Mouse (Mus musculus) embryonic facial prominence, embryonic 12.5 days (tissue): ENCODE data around the gene Morc2a. TPM values are rescaled to one million over a fixed set of nuclear protein-coding genes. Genes with fewer than 3 reads are reported as not detected.

Source experiments
- ATAC-seq: fragments of 200-750 bp; cut with Nextera tagmentation; 2 replicates; pipeline ENCODE4 v1.8.0; 2017; ENCODE audit not compliant: insufficient number of reproducible peaks, insufficient read depth, low FRiP score, low TSS enrichment
- H3K27ac ChIP-seq: fragments of 300-500 bp; sonication (generic); 2 replicates; pipeline ENCODE4 v1.5.1; 2016; ENCODE audit warnings: mild to moderate bottlenecking
- H3K27me3 ChIP-seq: fragments of 300-500 bp; sonication (generic); 2 replicates; pipeline ENCODE4 v1.6.1; 2016; ENCODE audit warnings: mild to moderate bottlenecking, moderate library complexity
- H3K36me3 ChIP-seq: fragments of 300-500 bp; sonication (generic); 2 replicates; pipeline ENCODE4 v1.6.1; 2016; ENCODE audit warnings: mild to moderate bottlenecking
- H3K4me1 ChIP-seq: fragments of 300-500 bp; sonication (generic); 2 replicates; pipeline ENCODE4 v1.6.1; 2016
- H3K4me2 ChIP-seq: fragments of 300-500 bp; sonication (generic); replicated peaks from 2 replicates; pipeline ENCODE4 v1.6.1; 2016; ENCODE audit warnings: mild to moderate bottlenecking, moderate library complexity
- H3K4me3 ChIP-seq: fragments of 300-500 bp; sonication (generic); 2 replicates; pipeline ENCODE4 v1.5.1; 2016; ENCODE audit warnings: mild to moderate bottlenecking
- H3K9ac ChIP-seq: fragments of 300-500 bp; sonication (generic); 2 replicates; pipeline ENCODE4 v1.6.1; 2016; ENCODE audit warnings: mild to moderate bottlenecking, moderate library complexity
- H3K9me3 ChIP-seq: fragments of 300-500 bp; sonication (generic); 2 replicates; pipeline ENCODE4 v1.6.1; 2016; ENCODE audit warnings: mild to moderate bottlenecking, moderate library complexity
- WGBS: fragments of 180-500 bp; shearing (Covaris S2); methylation state at CpG from one replicate; pipeline ENCODE4 v1.1.7; 2016; 5-methylcytosine and 5-hydroxymethylcytosine counted together
- polyA plus RNA-seq: library from polyadenylated mRNA; unstranded; fragments of >200 nt; fragmentation: Nextera tagmentation; extraction: Ambion mirVana; gene quantifications from 2 replicates; pipeline ENCODE4 v1.2.1, GENCODE M21; 2016

Gene Morc2a
- polyA plus RNA-seq, 1 experiment from 2014 or later = 49.1 TPM

GRCm38 (mm10) chr11:3716662-3717061, 67.7 kb downstream of the Morc2a start:
- no peaks in the 10 kb centered on the region for H3K36me3 ChIP-seq
- H3K27me3 ChIP-seq = no peaks in the 10 kb centered on the region
- no peak overlapping the region for H3K4me3 ChIP-seq
- no peaks in the 10 kb centered on the region for H3K9me3 ChIP-seq
- H3K27ac ChIP-seq = no peak overlapping the region
- no peak for ATAC-seq
- H3K9ac ChIP-seq = no peak overlapping the region
- no peak overlapping the region for H3K4me2 ChIP-seq
- H3K4me1 ChIP-seq = no peaks in the 10 kb centered on the region
- WGBS = 85% methylated on average over 6 of the region's 6 CpGs

DNA sequence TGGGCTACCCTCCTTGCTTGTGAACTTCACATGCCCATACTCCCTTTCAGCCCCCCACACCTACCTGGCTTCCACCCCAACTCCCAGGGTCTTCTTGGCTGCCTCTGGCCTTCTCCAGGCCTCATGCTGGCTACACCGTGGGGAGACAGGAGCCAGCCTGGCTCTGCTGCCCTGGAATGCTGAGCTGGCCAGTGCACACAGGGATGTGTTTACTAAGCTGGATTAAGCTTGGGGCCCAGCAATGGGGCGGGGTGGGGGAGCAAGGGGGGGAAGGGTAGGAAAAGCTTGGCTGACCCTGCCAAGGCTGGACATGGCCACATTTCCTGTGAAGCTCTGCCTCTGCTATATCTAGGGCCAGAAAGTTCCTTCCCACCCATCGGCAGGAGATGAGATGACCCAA, 73.0 kb downstream of the Morc2a start:
- 48% methylated on average over 3 of the region's 3 CpGs for WGBS
- H3K27me3 ChIP-seq = no peaks in the 10 kb centered on the region
- H3K9ac ChIP-seq = no peak overlapping the region
- no peak overlapping the region for H3K4me2 ChIP-seq
- H3K36me3 ChIP-seq = no peaks in the 10 kb centered on the region
- no peak overlapping the region for H3K4me3 ChIP-seq
- no peak overlapping the region for H3K27ac ChIP-seq
- no peak for ATAC-seq
- H3K4me1 ChIP-seq = no peaks in the 10 kb centered on the region
- no peaks in the 10 kb centered on the region for H3K9me3 ChIP-seq

GRCm38 (mm10) chr11:3722861-3723260, 73.9 kb downstream of the Morc2a start:
- no peaks in the 10 kb centered on the region for H3K27me3 ChIP-seq
- 0 out of 2 replicates have a peak, but pooled peaks have one; percentile 10 for ATAC-seq
- no peaks in the 10 kb centered on the region for H3K9me3 ChIP-seq
- no peak overlapping the region for H3K4me2 ChIP-seq
- H3K4me1 ChIP-seq = no peaks in the 10 kb centered on the region
- H3K4me3 ChIP-seq = no peak overlapping the region
- no peak overlapping the region for H3K27ac ChIP-seq
- H3K9ac ChIP-seq = no peak overlapping the region
- WGBS = 66% methylated on average over 3 of the region's 3 CpGs
- H3K36me3 ChIP-seq = no peaks in the 10 kb centered on the region

- H3K36me3 ChIP-seq = no peaks in the 10 kb centered on the region
- H3K4me2 ChIP-seq = no peak overlapping the region
- 65% methylated on average over 4 of the region's 4 CpGs for WGBS
- no peak for ATAC-seq
- no peaks in the 10 kb centered on the region for H3K4me1 ChIP-seq
- H3K9ac ChIP-seq = no peak overlapping the region
- no peak overlapping the region for H3K4me3 ChIP-seq
- no peaks in the 10 kb centered on the region for H3K27me3 ChIP-seq
- no peaks in the 10 kb centered on the region for H3K9me3 ChIP-seq
- H3K27ac ChIP-seq = no peak overlapping the region
These were observed 74.9 kb downstream of the Morc2a start for GRCm38 (mm10) chr11:3723910-3724309.

DNA sequence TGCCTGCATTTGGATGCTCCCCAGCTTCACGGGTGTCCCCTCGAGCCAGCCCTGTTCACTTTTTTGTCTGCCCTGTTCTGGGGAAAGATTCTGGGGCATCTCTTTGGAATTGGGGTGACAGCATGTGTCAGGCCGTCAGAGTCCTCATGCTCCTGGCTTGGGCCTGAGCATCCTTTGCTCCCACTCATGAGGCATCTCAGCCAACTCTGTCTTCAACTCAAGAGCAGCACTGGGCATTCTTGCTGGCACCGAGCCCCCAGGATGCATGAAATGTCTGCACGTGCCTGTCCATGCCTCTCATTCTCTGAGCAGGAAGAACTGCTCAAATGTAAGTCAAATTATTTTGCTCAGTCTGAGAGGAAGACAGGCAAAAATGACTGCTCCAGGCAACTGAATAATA, 75.7 kb downstream of the Morc2a start:
- H3K9me3 ChIP-seq = no peaks in the 10 kb centered on the region
- H3K4me2 ChIP-seq = no peak overlapping the region
- H3K4me3 ChIP-seq = no peak overlapping the region
- WGBS = 68% methylated on average over 5 of the region's 5 CpGs
- no peak overlapping the region for H3K27ac ChIP-seq
- H3K27me3 ChIP-seq = no peaks in the 10 kb centered on the region
- H3K9ac ChIP-seq = no peak overlapping the region
- ATAC-seq = no peak
- H3K36me3 ChIP-seq = no peaks in the 10 kb centered on the region
- no peaks in the 10 kb centered on the region for H3K4me1 ChIP-seq

GRCm38 (mm10) chr11:3725331-3726054, 76.5 kb downstream of the Morc2a start:
- H3K27me3 ChIP-seq = no peaks in the 10 kb centered on the region
- no peak overlapping the region for H3K27ac ChIP-seq
- H3K4me1 ChIP-seq = no peaks in the 10 kb centered on the region
- H3K9me3 ChIP-seq = no peaks in the 10 kb centered on the region
- no peaks in the 10 kb centered on the region for H3K36me3 ChIP-seq
- no peak for ATAC-seq
- WGBS = 60% methylated on average over 10 of the region's 10 CpGs
- H3K4me3 ChIP-seq = no peak overlapping the region
- H3K4me2 ChIP-seq = no peak overlapping the region
- H3K9ac ChIP-seq = no peak overlapping the region

DNA sequence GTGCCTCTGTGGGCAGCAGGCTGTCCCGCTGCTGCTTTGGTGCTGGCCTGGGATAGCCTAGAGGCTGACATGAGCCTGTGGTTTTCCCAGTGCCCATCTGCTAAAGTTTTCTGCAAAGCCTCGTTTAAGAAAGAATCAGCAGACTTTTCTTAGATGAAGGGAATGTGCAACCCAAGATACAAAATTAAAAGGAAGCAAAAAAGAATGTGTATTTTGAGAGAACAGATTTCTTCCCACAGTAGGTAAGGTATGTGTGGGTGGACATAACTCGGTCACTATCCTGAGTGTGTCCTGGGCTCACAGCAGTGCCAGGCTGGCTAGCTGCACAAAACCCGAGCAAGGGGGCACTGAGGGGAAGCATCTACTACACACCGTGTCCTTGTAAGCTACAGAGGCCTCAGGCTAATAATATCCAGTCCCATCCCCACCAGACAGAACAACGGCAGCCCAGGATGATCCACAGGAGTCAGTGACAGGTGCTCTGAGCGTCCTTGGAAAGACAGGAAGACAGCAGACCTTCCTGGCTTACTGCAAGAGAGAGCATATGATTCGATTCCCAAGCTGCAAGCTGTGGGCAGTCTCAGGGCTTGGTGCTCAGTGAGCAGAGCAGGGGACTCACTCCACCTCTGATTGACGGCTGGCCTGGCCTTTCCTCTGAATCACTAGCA, 78.6 kb downstream of the Morc2a start:
- no peaks in the 10 kb centered on the region for H3K4me1 ChIP-seq
- no peak for ATAC-seq
- H3K4me3 ChIP-seq = no peak overlapping the region
- no peak overlapping the region for H3K4me2 ChIP-seq
- H3K9ac ChIP-seq = no peak overlapping the region
- H3K9me3 ChIP-seq = no peaks in the 10 kb centered on the region
- no peak overlapping the region for H3K27ac ChIP-seq
- no peaks in the 10 kb centered on the region for H3K36me3 ChIP-seq
- H3K27me3 ChIP-seq = no peaks in the 10 kb centered on the region
- WGBS = 59% methylated on average over 9 of the region's 9 CpGs

GRCm38 (mm10) chr11:3731469-3731868, 82.5 kb downstream of the Morc2a start:
- H3K27me3 ChIP-seq = no peaks in the 10 kb centered on the region
- H3K4me2 ChIP-seq = no peak overlapping the region
- 82% methylated on average over 4 of the region's 4 CpGs for WGBS
- no peak for ATAC-seq
- no peak overlapping the region for H3K4me3 ChIP-seq
- H3K9ac ChIP-seq = no peak overlapping the region
- H3K9me3 ChIP-seq = no peaks in the 10 kb centered on the region
- no peak overlapping the region for H3K27ac ChIP-seq
- no peaks in the 10 kb centered on the region for H3K36me3 ChIP-seq
- no peaks in the 10 kb centered on the region for H3K4me1 ChIP-seq

- WGBS = 74% methylated on average over 14 of the region's 14 CpGs
- Histone ChIP-seq H3K4me1 (no peaks in the 10 kb centered on the region), H3K4me2 (no peak overlapping the region), H3K4me3 (no peak overlapping the region), H3K9ac (no peak overlapping the region), H3K36me3 (no peaks in the 10 kb centered on the region), H3K27me3 (no peaks in the 10 kb centered on the region), H3K9me3 (no peaks in the 10 kb centered on the region), H3K27ac (no peak overlapping the region)
- ATAC-seq = no peak
These were observed 85.1 kb downstream of the Morc2a start for GRCm38 (mm10) chr11:3733933-3734636.

DNA sequence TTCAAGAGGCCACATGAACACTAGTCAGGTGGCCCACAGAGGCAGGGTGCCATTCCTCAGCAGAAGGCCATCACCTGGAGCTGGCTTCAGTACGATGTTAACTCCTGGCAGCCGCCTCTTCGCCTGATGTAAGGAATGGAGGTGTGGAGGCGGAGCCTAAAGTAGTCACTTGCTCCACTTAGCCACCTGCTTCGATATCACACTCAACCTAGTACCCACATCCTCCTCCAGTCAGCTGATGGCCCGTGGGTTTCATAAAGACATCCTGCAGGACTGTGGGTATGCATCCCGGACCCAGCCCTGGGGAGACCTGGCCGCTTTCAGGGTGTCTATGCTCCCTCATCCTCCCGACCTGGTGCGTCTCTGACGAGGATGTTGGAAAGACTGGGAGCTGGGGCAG, 86.7 kb downstream of the Morc2a start:
- Histone ChIP-seq H3K4me2 (no peak overlapping the region), H3K9me3 (no peaks in the 10 kb centered on the region), H3K9ac (no peak overlapping the region), H3K27me3 (no peaks in the 10 kb centered on the region), H3K27ac (no peak overlapping the region), H3K4me1 (no peaks in the 10 kb centered on the region), H3K4me3 (no peak overlapping the region), H3K36me3 (no peaks in the 10 kb centered on the region)
- ATAC-seq = no peak
- 79% methylated on average over 11 of the region's 11 CpGs for WGBS

GRCm38 (mm10) chr11:3738778-3739177, 89.8 kb downstream of the Morc2a start:
- no peaks in the 10 kb centered on the region for H3K27me3 ChIP-seq
- no peaks in the 10 kb centered on the region for H3K9me3 ChIP-seq
- 80% methylated on average over 2 of the region's 2 CpGs for WGBS
- H3K9ac ChIP-seq = no peak overlapping the region
- H3K4me3 ChIP-seq = no peak overlapping the region
- no peak for ATAC-seq
- no peak overlapping the region for H3K27ac ChIP-seq
- no peaks in the 10 kb centered on the region for H3K4me1 ChIP-seq
- no peak overlapping the region for H3K4me2 ChIP-seq
- H3K36me3 ChIP-seq = no peaks in the 10 kb centered on the region
